Mouse (Mus musculus) intestine, postnatal 0 days (tissue): Measurements from ENCODE around the gene Ino80. TPM values are rescaled to one million over a fixed set of nuclear protein-coding genes. Genes with fewer than 3 reads are reported as not detected.
A peak's percentile ranks its signal among the peaks of the same experiment; 100 is the strongest.

ENCODE experiments used
- ATAC-seq: fragments of 200-750 bp; cut with Nextera tagmentation; 2 replicates; pipeline ENCODE4 v1.8.0; 2017; ENCODE audit warnings: mild to moderate bottlenecking, moderate TSS enrichment, moderate library complexity
- H3K27ac ChIP-seq: fragments of 300-500 bp; sonication (generic); 2 replicates; pipeline ENCODE4 v1.5.1; 2014; ENCODE audit warnings: mild to moderate bottlenecking, low read depth, low read length, moderate library complexity
- H3K27me3 ChIP-seq: fragments of 300-500 bp; sonication (generic); replicated peaks from 2 replicates; pipeline ENCODE4 v1.6.1; 2014; ENCODE audit warnings: low read length, mixed read lengths; ENCODE audit not compliant: control insufficient read depth, insufficient read depth
- H3K36me3 ChIP-seq: fragments of 300-500 bp; sonication (generic); 2 replicates; pipeline ENCODE4 v1.6.1; 2014; ENCODE audit warnings: mild to moderate bottlenecking, moderate library complexity; ENCODE audit not compliant: control insufficient read depth, insufficient read depth
- H3K4me1 ChIP-seq: fragments of 300-500 bp; sonication (generic); replicated peaks from 2 replicates; pipeline ENCODE4 v1.6.1; 2014; ENCODE audit warnings: antibody characterized with exemption, low read length, mixed read lengths; ENCODE audit not compliant: control insufficient read depth, insufficient read depth
- H3K4me2 ChIP-seq: fragments of 300-500 bp; sonication (generic); replicated peaks from 2 replicates; pipeline ENCODE4 v1.6.1; 2014; ENCODE audit warnings: low read depth, mild to moderate bottlenecking, moderate library complexity
- H3K4me3 ChIP-seq: fragments of 300-500 bp; sonication (generic); 2 replicates; pipeline ENCODE4 v1.5.1; 2014; ENCODE audit warnings: low read depth, low read length
- H3K9ac ChIP-seq: fragments of 300-500 bp; sonication (generic); 2 replicates; pipeline ENCODE4 v1.6.1; 2014; ENCODE audit warnings: mild to moderate bottlenecking, low read depth, low read length
- H3K9me3 ChIP-seq: fragments of 300-500 bp; sonication (generic); 2 replicates; pipeline ENCODE4 v1.6.1; 2016; ENCODE audit warnings: mixed run types; ENCODE audit not compliant: control insufficient read depth
- CTCF ChIP-seq: sonication (generic); IDR thresholded peaks from 2 replicates; pipeline ENCODE4 v1.5.1; 2016; ENCODE audit warnings: low read depth, mild to moderate bottlenecking, control low read depth, antibody characterized with exemption, moderate library complexity
- WGBS: fragments of 180-500 bp; shearing (Covaris S2); extraction: QIAGEN DNeasy Blood & Tissue Kit; methylation state at CpG from one replicate; pipeline ENCODE4 v1.1.7; 2014; 5-methylcytosine and 5-hydroxymethylcytosine counted together
- polyA plus RNA-seq: library from polyadenylated mRNA; unstranded; fragments of >200 nt; fragmentation: Nextera tagmentation; extraction: Ambion mirVana; gene quantifications from 2 replicates; pipeline ENCODE4 v1.2.1, GENCODE M21; 2015

Gene Ino80
- polyA plus RNA-seq, 1 experiment from 2014 or later = 2.4 TPM

DNA sequence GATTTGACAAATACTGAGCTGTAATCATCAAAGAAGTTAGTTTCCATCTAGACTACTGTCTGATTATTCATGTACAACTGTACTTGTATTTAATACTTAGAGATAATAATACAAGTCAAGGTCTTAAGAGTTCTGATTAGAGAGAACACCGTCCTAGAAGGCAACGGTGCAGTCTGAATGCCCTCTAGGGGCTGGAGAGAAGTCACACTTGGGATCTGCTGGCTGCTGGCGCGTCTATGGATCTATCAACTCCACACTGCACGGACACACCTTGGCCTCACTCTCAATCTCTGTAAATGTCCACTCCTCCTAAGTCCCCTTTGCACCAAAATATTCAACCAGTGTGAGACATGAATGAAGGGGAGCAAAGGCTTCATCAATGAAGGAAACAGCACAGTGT is 79.2 kb downstream of the Ino80 start:
- peak; percentile 32 for ATAC-seq
- no peaks in the 10 kb centered on the region for H3K9me3 ChIP-seq
- H3K4me3 ChIP-seq = no peak overlapping the region
- H3K9ac ChIP-seq = no peak overlapping the region
- H3K4me2 ChIP-seq = no peak overlapping the region
- H3K4me1 ChIP-seq = no peaks in the 10 kb centered on the region
- H3K36me3 ChIP-seq = peaks cover 38% of the 10 kb centered on the region
- WGBS = 47% methylated on average over 5 of the region's 5 CpGs
- peak overlapping the region; percentile 69; the same call in 1 of the 2 replicates for H3K27ac ChIP-seq
- no peaks in the 10 kb centered on the region for H3K27me3 ChIP-seq
- peak; percentile 49 for TF ChIP-seq CTCF

DNA sequence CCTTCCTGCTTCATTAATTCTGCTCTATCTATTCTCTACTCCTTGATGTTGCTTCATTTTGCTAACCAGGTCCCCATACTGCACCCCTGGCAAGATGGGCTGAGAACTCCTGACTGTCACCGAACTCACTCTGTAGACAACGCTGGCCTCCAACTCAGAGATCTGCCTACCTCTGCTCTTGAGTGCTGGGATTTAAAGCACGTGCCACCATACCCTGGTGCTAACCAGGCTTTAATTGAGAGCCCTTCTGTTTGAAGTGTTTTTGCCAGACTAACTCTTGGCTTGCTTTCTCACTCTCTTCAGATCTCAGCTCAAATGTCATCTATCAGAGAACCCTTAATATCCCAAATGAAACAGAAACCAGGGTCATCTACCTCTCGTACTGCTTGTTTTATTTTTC is 87.5 kb downstream of the Ino80 start:
- Histone ChIP-seq H3K4me1 (no peaks in the 10 kb centered on the region), H3K4me2 (no peak overlapping the region), H3K4me3 (no peak overlapping the region), H3K9ac (no peak overlapping the region), H3K36me3 (peaks cover 36% of the 10 kb centered on the region), H3K27ac (no peak overlapping the region), H3K27me3 (no peaks in the 10 kb centered on the region), H3K9me3 (no peaks in the 10 kb centered on the region)
- ATAC-seq = no peak
- no peak for TF ChIP-seq CTCF
- WGBS = 95% methylated on average over 4 of the region's 4 CpGs

DNA sequence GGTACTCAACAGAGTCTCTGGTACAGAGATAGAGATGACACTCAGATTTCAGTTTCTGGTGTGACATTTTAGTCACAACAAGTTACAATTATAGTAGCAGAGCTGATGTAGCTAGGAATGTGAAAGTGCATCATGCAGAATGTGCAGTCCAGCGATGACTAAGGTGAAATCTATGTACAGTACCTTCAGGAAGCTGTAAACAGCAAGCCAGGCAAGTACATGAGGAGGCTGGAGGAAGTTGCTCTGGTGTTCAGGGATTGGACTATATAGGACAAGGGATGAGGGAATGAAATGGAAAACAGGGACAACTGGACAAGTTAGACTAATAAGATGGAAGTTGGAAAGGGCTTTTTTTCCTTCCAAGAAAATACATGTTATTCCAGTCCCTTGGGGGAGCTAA is 89.2 kb downstream of the Ino80 start:
- no peak for ATAC-seq
- Histone ChIP-seq H3K27me3 (no peaks in the 10 kb centered on the region), H3K9ac (no peak overlapping the region), H3K4me2 (no peak overlapping the region), H3K27ac (peak overlapping the region; percentile 28; the same call in 1 of the 2 replicates), H3K4me3 (no peak overlapping the region), H3K9me3 (no peaks in the 10 kb centered on the region), H3K36me3 (peaks cover 37% of the 10 kb centered on the region), H3K4me1 (no peaks in the 10 kb centered on the region)
- WGBS = 64% methylated on average over 1 of the region's 1 CpGs
- no peak for TF ChIP-seq CTCF

DNA sequence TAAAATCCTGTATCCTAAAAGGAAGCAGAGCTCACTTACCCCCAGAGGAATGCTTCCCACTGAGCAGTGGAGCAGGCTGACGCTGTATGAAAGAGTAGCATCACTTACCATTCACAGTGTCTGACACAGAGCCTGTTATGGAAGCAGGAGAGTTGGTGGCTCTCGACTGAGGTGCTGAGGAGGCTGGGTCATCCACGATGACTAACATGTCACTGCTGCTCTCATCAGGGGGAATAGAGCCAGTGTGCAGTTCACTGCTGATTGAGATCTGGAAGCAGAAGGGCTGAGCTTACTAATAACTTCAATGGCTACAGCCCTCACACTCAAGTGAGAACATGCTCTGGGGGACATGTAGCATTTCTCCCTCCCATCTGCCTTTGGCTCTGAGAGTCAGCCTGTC is 98.0 kb downstream of the Ino80 start:
- Histone ChIP-seq H3K9me3 (no peaks in the 10 kb centered on the region), H3K9ac (no peak overlapping the region), H3K4me2 (no peak overlapping the region), H3K4me1 (no peaks in the 10 kb centered on the region), H3K36me3 (peaks cover 94% of the 10 kb centered on the region), H3K27me3 (no peaks in the 10 kb centered on the region), H3K4me3 (no peak overlapping the region), H3K27ac (no peak overlapping the region)
- ATAC-seq = no peak
- WGBS = 93% methylated on average over 3 of the region's 3 CpGs
- TF ChIP-seq CTCF = no peak

DNA sequence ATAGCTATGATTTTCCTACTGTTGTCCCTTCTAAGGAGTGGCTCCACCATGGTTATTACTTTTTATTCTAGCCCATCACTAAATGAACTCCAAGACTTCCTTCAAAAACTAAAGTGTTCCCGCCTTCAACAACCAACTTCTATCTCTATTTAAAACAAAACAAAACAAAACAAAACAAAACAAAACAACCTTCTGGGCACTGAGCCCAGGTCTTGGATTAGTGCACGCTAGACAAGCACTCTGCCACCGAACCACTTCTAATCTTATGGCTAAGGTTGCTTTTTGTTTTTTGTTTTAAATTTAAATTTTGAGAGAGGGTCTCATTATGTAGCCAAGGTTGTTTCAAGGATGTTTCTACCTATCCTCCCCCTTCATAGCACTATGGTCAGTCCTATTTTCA is 99.7 kb downstream of the Ino80 start:
- ATAC-seq = no peak
- TF ChIP-seq CTCF = no peak
- H3K36me3 ChIP-seq = peaks cover 96% of the 10 kb centered on the region
- H3K4me1 ChIP-seq = no peaks in the 10 kb centered on the region
- no peak overlapping the region for H3K9ac ChIP-seq
- no peak overlapping the region for H3K27ac ChIP-seq
- WGBS = 86% methylated on average over 3 of the region's 3 CpGs
- H3K4me2 ChIP-seq = no peak overlapping the region
- no peak overlapping the region for H3K4me3 ChIP-seq
- H3K9me3 ChIP-seq = no peaks in the 10 kb centered on the region
- no peaks in the 10 kb centered on the region for H3K27me3 ChIP-seq

DNA sequence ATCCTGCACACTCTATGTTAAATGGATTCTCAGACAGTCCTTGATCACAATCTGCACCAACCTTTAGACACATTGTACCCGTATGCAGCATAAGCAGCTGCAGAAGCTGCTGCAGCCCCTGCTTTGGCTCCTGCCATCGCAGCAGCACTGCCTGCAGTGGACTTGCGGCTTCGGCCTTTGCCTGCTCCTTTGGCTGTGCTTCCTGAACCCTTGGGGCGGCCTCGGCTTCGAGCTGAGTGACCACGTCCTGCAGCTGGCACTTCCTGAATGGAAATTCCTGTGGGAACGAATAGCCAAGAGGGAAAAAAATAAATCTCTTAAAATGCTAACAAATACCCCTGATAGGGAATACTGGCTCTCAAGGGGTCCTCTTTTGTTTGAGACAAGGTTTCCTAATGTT is 100.2 kb downstream of the Ino80 start:
- H3K9ac ChIP-seq = no peak overlapping the region
- H3K27me3 ChIP-seq = no peaks in the 10 kb centered on the region
- H3K27ac ChIP-seq = no peak overlapping the region
- no peak overlapping the region for H3K4me3 ChIP-seq
- 85% methylated on average over 9 of the region's 9 CpGs for WGBS
- no peak for ATAC-seq
- no peak for TF ChIP-seq CTCF
- no peak overlapping the region for H3K4me2 ChIP-seq
- H3K4me1 ChIP-seq = no peaks in the 10 kb centered on the region
- H3K36me3 ChIP-seq = peaks cover 96% of the 10 kb centered on the region
- no peaks in the 10 kb centered on the region for H3K9me3 ChIP-seq

DNA sequence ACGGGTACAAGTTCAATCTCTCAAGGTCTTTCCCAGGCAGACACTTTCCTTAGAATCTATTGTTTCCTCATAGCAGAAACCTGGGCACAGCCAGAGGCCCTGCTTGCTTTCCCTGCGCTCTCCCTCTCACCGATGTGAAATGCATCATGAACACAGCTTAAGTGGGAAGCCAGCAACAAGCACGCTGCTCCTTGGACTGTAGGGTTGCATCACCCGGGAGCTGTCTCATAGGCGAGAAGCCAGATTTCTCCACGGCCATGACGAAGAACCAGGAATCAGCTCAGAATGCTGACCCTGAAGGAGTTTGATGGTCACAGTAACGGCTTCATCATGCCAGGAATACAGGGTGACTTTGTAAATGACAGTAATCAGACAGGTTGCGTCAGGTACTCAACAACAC is 107.4 kb downstream of the Ino80 start:
- no peak for TF ChIP-seq CTCF
- Histone ChIP-seq H3K4me2 (no peak overlapping the region), H3K9ac (no peak overlapping the region), H3K4me3 (no peak overlapping the region), H3K27ac (peak overlapping the region; percentile 46; the same call in 1 of the 2 replicates), H3K9me3 (no peaks in the 10 kb centered on the region), H3K36me3 (peaks cover 42% of the 10 kb centered on the region), H3K4me1 (peaks cover 8% of the 10 kb centered on the region), H3K27me3 (no peaks in the 10 kb centered on the region)
- peak; percentile 76 for ATAC-seq
- WGBS = 64% methylated on average over 10 of the region's 10 CpGs
